Mouse (Mus musculus) mesoderm, embryonic 11.5 days (tissue): ENCODE measurements around the gene Vmn1r207-ps.
"Not testable (repeated sequence)": the region's sequence is repeated elsewhere in the genome, so short reads cannot be mapped to it uniquely, and the experiment has no call there.

Experiments used
- DNase-seq: peaks from one replicate; pipeline ENCODE4 v3.0.0-alpha.2; 2012; ENCODE audit warnings: low read depth, low spot score

Gene Vmn1r207-ps

GRCm38 (mm10) chr13:22729529-22729928, at the start of gene Vmn1r207-ps:
Vmn1r207-ps (minus strand) TSS chr13:22729629.
- not testable (repeated sequence) for DNase-seq

- DNase-seq = not testable (repeated sequence)
These were observed 47.9 kb upstream of the Vmn1r207-ps start, which contains the start of gene Vmn1r208 for GRCm38 (mm10) chr13:22777300-22777699. Vmn1r208 (minus strand) TSS chr13:22777400.

GRCm38 (mm10) chr13:22771592-22771991, 42.2 kb upstream of the Vmn1r207-ps start:
- DNase-seq = not testable (repeated sequence)

- DNase-seq = no peak
These were observed 18.1 kb upstream of the Vmn1r207-ps start for GRCm38 (mm10) chr13:22747524-22747923.

- DNase-seq = not testable (repeated sequence)
These were observed 22.5 kb downstream of the Vmn1r207-ps start for GRCm38 (mm10) chr13:22706947-22707346.

- not testable (repeated sequence) for DNase-seq
These were observed 26.5 kb downstream of the Vmn1r207-ps start for GRCm38 (mm10) chr13:22702951-22703350.
